Mouse (Mus musculus): ENCODE results near the gene Mmd. TPM values are rescaled to one million over a fixed set of nuclear protein-coding genes. Genes with fewer than 3 reads are reported as not detected.

The Mmd gene
- polyA plus RNA-seq (2015; fragmentation: Nextera tagmentation; extraction: Ambion mirVana), result 77.0 and 80.2 TPM in 2 replicates

DNA sequence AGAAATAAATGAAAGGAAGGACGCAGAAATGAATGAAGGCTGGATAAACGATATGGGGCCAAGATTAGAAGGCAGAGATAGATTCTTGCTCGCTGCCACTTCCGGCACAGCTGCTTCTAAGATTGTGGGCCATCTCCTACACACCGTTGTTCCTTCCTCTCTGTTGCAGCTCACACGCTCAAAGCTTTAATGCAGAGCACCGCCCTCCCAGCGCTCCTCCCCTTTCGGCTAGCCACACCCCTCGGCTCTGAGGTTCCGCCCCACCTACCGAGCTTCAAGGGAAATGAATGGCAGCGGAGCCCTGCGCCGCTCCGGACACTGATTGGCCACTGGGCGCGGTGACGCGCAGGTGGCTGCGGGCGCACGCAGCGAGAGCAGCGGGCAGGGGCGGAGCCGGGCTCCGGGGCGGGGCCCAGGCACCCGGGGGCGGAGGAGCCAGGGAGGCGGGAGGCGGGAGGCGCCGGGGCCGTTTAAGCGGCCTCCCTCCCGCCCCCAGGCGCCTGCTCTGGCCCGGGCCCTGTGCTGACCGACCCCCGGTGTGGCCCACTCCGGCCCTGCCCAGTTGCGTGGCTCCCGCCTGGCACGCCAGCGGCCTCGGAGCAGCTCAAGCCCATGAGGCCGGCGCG lies at the start of gene Mmd:
TSS of gene Mmd (plus strand) at position 432 of the 626 bp plus-strand sequence.
- Histone ChIP-seq H3K27ac (ENCODE audit: low read length) (peak within 1 kb of the TSS; percentile 94), H3K36me3 (ENCODE audit: control insufficient read depth, insufficient read depth) (no peaks in the 10 kb centered on the region), H3K4me1 (ENCODE audit: control insufficient read depth, insufficient read depth, low read length) (peaks cover 31% of the 10 kb centered on the region), H3K9ac (ENCODE audit: low read length) (peak within 1 kb of the TSS; percentile 99), H3K9me3 (replicated peaks; ENCODE audit: control insufficient read depth, low read length) (no peaks in the 10 kb centered on the region), H3K4me2 (ENCODE audit: low read depth, low read length) (peak within 1 kb of the TSS; percentile 83), H3K27me3 (ENCODE audit: control insufficient read depth, insufficient read depth, low read length) (no peaks in the 10 kb centered on the region), H3K4me3 (ENCODE audit: low read length) (peak within 1 kb of the TSS; percentile 99)
- peak; percentile 98 for ATAC-seq (replicated peaks; ENCODE audit: extremely low read depth, insufficient read depth, low FRiP score)
- under 1% methylated on average over 42 of the region's 51 CpGs for WGBS

DNA sequence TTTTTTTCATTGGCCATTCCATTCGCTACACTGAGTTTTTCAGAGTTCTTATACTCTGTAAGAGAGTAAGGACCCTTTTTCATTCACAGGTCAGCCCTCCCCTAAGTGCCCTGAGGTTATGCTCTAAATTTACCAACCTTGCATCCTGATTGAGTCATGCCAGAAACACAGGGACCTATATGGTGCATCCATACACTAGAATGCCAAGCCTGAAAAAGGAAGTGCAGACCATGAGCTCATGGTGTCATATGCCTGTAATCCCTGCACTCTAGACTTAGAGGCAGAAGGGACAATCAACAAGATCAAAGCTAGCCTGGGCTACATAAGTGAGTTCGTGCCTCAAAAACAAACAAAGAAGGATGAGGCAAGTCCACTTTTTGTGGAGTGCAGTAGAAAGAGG lies 48.4 kb upstream of the Mmd start:
- Histone ChIP-seq H3K27me3 (ENCODE audit: control insufficient read depth, insufficient read depth, low read length) (no peaks in the 10 kb centered on the region), H3K9ac (ENCODE audit: low read length) (no peak overlapping the region), H3K4me3 (ENCODE audit: low read length) (no peak overlapping the region), H3K27ac (ENCODE audit: low read length) (no peak overlapping the region), H3K36me3 (ENCODE audit: control insufficient read depth, insufficient read depth) (no peaks in the 10 kb centered on the region), H3K9me3 (replicated peaks; ENCODE audit: control insufficient read depth, low read length) (no peaks in the 10 kb centered on the region), H3K4me2 (ENCODE audit: low read depth, low read length) (no peak overlapping the region), H3K4me1 (ENCODE audit: control insufficient read depth, insufficient read depth, low read length) (peaks cover 10% of the 10 kb centered on the region)
- ATAC-seq (replicated peaks; ENCODE audit: extremely low read depth, insufficient read depth, low FRiP score), result no peak
- WGBS, result 76% methylated on average over 2 of the region's 2 CpGs

DNA sequence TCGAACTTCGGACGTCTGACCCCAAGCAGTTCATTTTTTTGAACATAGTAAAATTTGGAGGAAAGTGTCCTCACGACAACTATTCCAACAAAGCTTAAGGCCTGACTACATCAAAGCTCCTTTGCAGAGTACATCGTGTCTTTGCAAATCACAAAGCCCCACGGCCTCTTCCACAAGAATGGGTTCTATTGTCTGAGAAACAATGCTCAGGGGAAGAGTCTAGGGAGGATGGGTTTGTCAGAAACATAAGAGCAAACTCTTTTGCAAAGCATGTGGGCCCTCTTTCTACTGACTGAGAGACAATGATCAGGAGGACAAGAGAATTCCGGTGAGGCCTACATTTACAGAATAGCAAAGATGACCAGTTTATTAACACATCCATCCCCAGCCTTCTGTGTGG lies 35.0 kb upstream of the Mmd start:
- Histone ChIP-seq H3K27me3 (ENCODE audit: control insufficient read depth, insufficient read depth, low read length) (no peaks in the 10 kb centered on the region), H3K27ac (ENCODE audit: low read length) (no peak overlapping the region), H3K36me3 (ENCODE audit: control insufficient read depth, insufficient read depth) (no peaks in the 10 kb centered on the region), H3K9me3 (replicated peaks; ENCODE audit: control insufficient read depth, low read length) (0 out of 2 replicates have a peak, but pooled peaks cover 2% of the 10 kb centered on the region), H3K4me3 (ENCODE audit: low read length) (no peak overlapping the region), H3K9ac (ENCODE audit: low read length) (no peak overlapping the region), H3K4me2 (ENCODE audit: low read depth, low read length) (no peak overlapping the region), H3K4me1 (ENCODE audit: control insufficient read depth, insufficient read depth, low read length) (no peaks in the 10 kb centered on the region)
- ATAC-seq (replicated peaks; ENCODE audit: extremely low read depth, insufficient read depth, low FRiP score), result no peak
- 79% methylated on average over 7 of the region's 7 CpGs for whole genome bisulfite sequencing

- peaks cover 7% of the 10 kb centered on the region for H3K4me1 ChIP-seq (ENCODE audit: control insufficient read depth, insufficient read depth, low read length)
- H3K36me3 ChIP-seq (ENCODE audit: control insufficient read depth, insufficient read depth), result no peaks in the 10 kb centered on the region
- no peak overlapping the region for H3K4me2 ChIP-seq (ENCODE audit: low read depth, low read length)
- no peak overlapping the region for H3K9ac ChIP-seq (ENCODE audit: low read length)
- no peak for ATAC-seq (replicated peaks; ENCODE audit: extremely low read depth, insufficient read depth, low FRiP score)
- no peaks in the 10 kb centered on the region for H3K27me3 ChIP-seq (ENCODE audit: control insufficient read depth, insufficient read depth, low read length)
- WGBS, result 44% methylated on average over 6 of the region's 6 CpGs
- no peak overlapping the region for H3K4me3 ChIP-seq (ENCODE audit: low read length)
- no peak overlapping the region for H3K27ac ChIP-seq (ENCODE audit: low read length)
- H3K9me3 ChIP-seq (replicated peaks; ENCODE audit: control insufficient read depth, low read length), result no peaks in the 10 kb centered on the region
These were observed 29.1 kb upstream of the Mmd start for GRCm38 (mm10) chr11:90220022-90220645.

DNA sequence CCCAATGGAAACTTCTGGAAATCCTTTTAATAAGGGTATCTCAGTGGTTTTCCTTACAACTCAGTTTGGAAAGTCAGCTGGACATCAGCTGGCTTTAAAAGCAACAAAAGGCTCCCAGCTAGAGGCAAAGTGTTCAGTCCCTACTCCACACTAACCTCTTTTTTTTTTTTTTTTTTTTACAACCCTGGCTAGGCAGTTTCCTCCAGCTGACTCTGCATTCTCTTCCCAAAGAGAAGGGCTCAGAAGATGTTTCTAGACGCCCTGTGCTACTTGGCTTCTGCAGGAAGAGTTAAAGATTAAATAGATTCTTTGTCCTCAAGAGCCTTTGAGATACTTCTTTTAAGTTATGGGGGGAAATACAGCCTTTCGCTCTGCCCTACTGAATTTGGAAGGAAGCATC lies 28.5 kb upstream of the Mmd start:
- Histone ChIP-seq H3K9me3 (replicated peaks; ENCODE audit: control insufficient read depth, low read length) (no peaks in the 10 kb centered on the region), H3K27me3 (ENCODE audit: control insufficient read depth, insufficient read depth, low read length) (no peaks in the 10 kb centered on the region), H3K4me2 (ENCODE audit: low read depth, low read length) (no peak overlapping the region), H3K9ac (ENCODE audit: low read length) (no peak overlapping the region), H3K4me1 (ENCODE audit: control insufficient read depth, insufficient read depth, low read length) (peaks cover 9% of the 10 kb centered on the region), H3K36me3 (ENCODE audit: control insufficient read depth, insufficient read depth) (no peaks in the 10 kb centered on the region), H3K27ac (ENCODE audit: low read length) (no peak overlapping the region), H3K4me3 (ENCODE audit: low read length) (no peak overlapping the region)
- no peak for ATAC-seq (replicated peaks; ENCODE audit: extremely low read depth, insufficient read depth, low FRiP score)
- 34% methylated on average over 2 of the region's 2 CpGs for WGBS

GRCm38 (mm10) chr11:90224914-90225470 lies 24.3 kb upstream of the Mmd start:
- Histone ChIP-seq H3K27ac (ENCODE audit: low read length) (peak overlapping the region; percentile 65), H3K9me3 (replicated peaks; ENCODE audit: control insufficient read depth, low read length) (no peaks in the 10 kb centered on the region), H3K4me3 (ENCODE audit: low read length) (no peak overlapping the region), H3K9ac (ENCODE audit: low read length) (no peak overlapping the region), H3K27me3 (ENCODE audit: control insufficient read depth, insufficient read depth, low read length) (no peaks in the 10 kb centered on the region), H3K36me3 (ENCODE audit: control insufficient read depth, insufficient read depth) (no peaks in the 10 kb centered on the region), H3K4me1 (ENCODE audit: control insufficient read depth, insufficient read depth, low read length) (peaks cover 14% of the 10 kb centered on the region), H3K4me2 (ENCODE audit: low read depth, low read length) (0 out of 2 replicates have a peak overlapping the region, but pooled peaks have one; percentile 2)
- peak; percentile 52; the same call in 1 of the 2 replicates for ATAC-seq (replicated peaks; ENCODE audit: extremely low read depth, insufficient read depth, low FRiP score)
- 27% methylated on average over 11 of the region's 11 CpGs for WGBS

DNA sequence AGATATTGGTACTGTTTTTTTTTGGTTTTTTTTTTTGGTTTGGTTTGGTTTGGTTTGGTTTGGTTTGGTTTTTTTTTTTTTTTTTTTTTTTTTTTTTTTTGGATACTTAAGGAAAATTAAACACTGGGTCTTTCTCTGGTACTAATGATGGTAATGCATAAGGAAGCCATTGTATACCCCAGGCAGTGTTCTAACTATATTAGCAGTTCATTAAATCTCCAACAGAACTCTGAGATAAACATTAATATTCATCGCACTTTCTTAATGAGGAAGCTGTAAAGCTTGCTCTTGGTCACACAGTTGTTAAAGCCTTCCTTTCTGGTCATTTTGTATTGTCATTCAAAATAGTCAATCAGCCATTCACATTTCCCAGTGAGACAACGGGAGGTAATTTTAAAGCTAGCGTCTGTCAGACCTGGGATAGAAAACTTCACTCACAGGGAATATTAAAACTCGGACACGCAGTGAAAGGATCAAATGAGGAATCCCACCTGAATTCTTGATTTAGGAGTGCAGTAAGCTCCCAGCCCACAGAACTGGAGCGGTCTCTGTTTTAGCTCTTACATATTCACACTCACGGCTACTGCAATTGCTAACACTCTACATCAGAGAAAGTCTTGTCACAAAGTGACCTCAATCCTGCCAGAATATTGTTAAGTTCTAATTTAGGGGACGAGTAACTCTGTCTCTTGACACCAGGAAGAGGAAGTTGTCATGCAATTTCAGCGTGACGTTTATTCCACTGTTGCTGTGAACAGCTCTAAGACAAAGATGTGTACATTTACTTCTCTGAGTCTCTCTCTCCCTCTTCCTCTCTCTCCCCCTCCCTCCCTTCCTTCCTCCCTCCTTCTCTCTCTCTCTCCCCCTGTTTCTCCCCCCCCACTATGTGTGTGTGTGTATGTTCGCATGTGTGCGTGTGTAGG lies 22.0 kb upstream of the Mmd start:
- H3K27me3 ChIP-seq (ENCODE audit: control insufficient read depth, insufficient read depth, low read length), result no peaks in the 10 kb centered on the region

GRCm38 (mm10) chr11:90228251-90228949 lies 20.9 kb upstream of the Mmd start:
- Histone ChIP-seq H3K4me1 (ENCODE audit: control insufficient read depth, insufficient read depth, low read length) (peaks cover 23% of the 10 kb centered on the region), H3K27ac (ENCODE audit: low read length) (no peak overlapping the region), H3K4me3 (ENCODE audit: low read length) (no peak overlapping the region), H3K36me3 (ENCODE audit: control insufficient read depth, insufficient read depth) (no peaks in the 10 kb centered on the region), H3K4me2 (ENCODE audit: low read depth, low read length) (no peak overlapping the region), H3K9ac (ENCODE audit: low read length) (no peak overlapping the region), H3K27me3 (ENCODE audit: control insufficient read depth, insufficient read depth, low read length) (no peaks in the 10 kb centered on the region), H3K9me3 (replicated peaks; ENCODE audit: control insufficient read depth, low read length) (no peaks in the 10 kb centered on the region)
- ATAC-seq (replicated peaks; ENCODE audit: extremely low read depth, insufficient read depth, low FRiP score), result no peak
- 86% methylated on average over 9 of the region's 9 CpGs for WGBS

More for the DNA sequence above, 22.0 kb upstream of the Mmd start:
- ATAC-seq (replicated peaks; ENCODE audit: extremely low read depth, insufficient read depth, low FRiP score), result no peak
- Histone ChIP-seq H3K9ac (ENCODE audit: low read length) (no peak overlapping the region), H3K4me1 (ENCODE audit: control insufficient read depth, insufficient read depth, low read length) (peaks cover 23% of the 10 kb centered on the region), H3K27ac (ENCODE audit: low read length) (no peak overlapping the region), H3K36me3 (ENCODE audit: control insufficient read depth, insufficient read depth) (no peaks in the 10 kb centered on the region), H3K4me3 (ENCODE audit: low read length) (no peak overlapping the region), H3K9me3 (replicated peaks; ENCODE audit: control insufficient read depth, low read length) (no peaks in the 10 kb centered on the region), H3K4me2 (ENCODE audit: low read depth, low read length) (no peak overlapping the region)
- 68% methylated on average over 12 of the region's 12 CpGs for WGBS

All from heart, embryonic 16.5 days (tissue).